Mouse (Mus musculus): ENCODE data around the gene Tex19.2.

- TF ChIP-seq POLR2A (IDR thresholded peaks at IDR 0.05; ENCODE audit: borderline replicate concordance, control insufficient read depth, low read depth, low read length), result no peak
- TF ChIP-seq CTCF (IDR thresholded peaks at IDR 0.05; ENCODE audit: control insufficient read depth, insufficient read depth, low read length), result no peak
Measured at GRCm38 (mm10) chr11:121138732-121139131, 20.3 kb upstream of the Tex19.2 start.

All from bone marrow, adult 2 months (tissue).